Mouse (Mus musculus): ENCODE results near the gene Afdn.
A peak's percentile ranks its signal among the peaks of the same experiment; 100 is the strongest.
"Not testable (repeated sequence)": the region's sequence is repeated elsewhere in the genome, so short reads cannot be mapped to it uniquely, and the experiment has no call there.

The Afdn gene

GRCm38 (mm10) chr17:13889818-13890434 is 129.6 kb downstream of the Afdn start:
- no peak for DNase-seq

GRCm38 (mm10) chr17:13890932-13891331 is 130.6 kb downstream of the Afdn start:
- DNase-seq = no peak

DNA sequence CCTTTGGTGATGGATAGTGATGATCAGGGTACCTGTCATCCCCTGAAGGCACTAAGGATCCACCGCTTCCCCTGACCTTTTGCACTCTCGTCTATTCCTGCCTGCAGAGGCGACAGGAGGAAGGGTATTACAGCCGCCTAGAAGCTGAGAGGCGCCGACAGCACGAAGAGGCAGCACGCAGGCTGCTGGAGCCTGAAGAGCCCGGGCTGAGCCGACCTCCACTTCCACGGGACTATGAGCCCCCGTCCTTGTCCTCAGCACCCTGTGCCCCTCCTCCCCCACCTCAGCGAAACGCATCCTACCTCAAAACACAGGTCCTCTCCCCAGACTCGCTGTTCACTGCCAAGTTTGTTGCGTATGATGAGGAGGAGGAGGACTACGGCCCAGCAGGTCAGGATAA is 138.5 kb downstream of the Afdn start:
- no peak for DNase-seq

DNA sequence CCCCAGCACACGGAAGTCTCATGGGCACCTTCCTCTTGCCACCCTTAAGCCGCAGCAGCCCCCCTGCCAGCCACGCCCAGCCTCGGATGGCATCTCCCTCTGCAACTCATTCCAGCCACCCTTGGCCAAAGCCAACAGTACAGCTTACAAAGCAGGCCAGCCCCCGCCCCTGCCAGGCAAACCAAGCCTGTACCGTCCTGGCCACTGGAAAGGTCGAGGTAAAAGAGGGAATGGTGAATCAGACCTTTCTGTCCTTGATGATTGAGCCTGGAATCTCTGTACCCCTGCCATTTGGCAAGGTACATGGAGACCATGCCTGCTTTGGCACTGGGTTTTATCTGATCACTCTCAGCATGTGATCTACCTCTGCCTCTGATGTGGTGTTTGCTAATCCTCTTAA is 138.9 kb downstream of the Afdn start:
- DNase-seq = no peak

DNA sequence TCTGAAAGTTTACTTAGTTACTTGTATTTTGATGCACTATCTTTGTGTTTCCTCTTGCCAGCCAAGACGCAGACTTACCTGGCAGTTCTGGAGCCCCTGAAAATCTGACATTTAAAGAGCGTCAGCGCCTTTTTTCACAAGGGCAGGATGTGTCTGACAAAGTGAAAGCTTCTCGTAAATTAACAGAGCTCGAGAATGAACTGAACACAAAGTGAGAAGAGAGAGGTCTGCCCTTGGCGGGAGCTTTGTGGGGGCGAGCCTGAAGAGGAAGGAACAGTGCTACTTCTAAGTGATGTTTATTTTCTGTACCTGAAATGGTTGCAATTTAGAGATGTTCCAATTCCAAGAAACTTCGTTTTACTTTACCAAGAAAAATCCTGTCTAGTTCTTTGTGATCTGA is 143.5 kb downstream of the Afdn start:
- no peak for DNase-seq

DNA sequence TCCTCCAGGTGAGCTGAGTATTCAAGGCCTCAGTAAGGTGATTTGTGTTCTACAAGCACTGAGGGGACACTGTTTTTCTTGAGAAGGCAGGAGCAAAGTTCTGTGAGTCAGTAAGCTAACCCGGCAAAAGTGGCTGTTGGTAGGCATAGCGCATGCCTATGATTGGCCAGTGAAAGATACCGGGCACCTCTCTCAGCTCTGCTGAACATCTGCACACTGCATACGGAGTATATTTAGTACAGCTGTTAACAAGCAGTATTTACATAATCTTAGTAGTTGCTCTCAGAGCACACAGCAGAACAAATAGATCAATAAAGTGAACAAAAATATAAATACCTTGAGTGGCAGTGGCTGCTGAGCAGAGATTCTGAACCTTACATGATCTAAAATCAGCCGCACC is 146.7 kb downstream of the Afdn start:
- no peak for DNase-seq

DNA sequence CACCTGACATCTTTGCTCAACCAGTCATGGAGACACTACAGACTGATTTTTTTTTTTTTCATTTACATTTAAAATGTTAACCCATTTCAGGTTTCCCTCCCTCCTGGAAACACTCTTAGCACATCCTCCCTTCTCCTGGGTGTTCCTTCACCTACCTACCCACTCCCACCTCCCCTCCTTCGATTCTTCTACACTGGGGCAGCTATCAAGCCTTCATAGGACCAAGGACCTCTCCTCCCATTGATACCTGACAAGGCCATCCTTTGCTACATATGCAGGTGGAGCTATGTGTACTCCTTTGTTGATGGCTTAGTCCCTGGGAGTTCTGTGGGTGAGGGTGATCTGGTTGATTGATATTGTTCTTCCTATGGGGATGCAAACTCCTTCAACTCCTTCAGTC is 147.3 kb downstream of the Afdn start:
- no peak for DNase-seq

- no peak for DNase-seq
These were observed 153.6 kb downstream of the Afdn start for GRCm38 (mm10) chr17:13913951-13914350.

- peak; percentile 79 for DNase-seq
These were observed 154.2 kb downstream of the Afdn start for GRCm38 (mm10) chr17:13914531-13914930.

- DNase-seq = no peak
These were observed 160.4 kb downstream of the Afdn start for GRCm38 (mm10) chr17:13920771-13921170.

DNA sequence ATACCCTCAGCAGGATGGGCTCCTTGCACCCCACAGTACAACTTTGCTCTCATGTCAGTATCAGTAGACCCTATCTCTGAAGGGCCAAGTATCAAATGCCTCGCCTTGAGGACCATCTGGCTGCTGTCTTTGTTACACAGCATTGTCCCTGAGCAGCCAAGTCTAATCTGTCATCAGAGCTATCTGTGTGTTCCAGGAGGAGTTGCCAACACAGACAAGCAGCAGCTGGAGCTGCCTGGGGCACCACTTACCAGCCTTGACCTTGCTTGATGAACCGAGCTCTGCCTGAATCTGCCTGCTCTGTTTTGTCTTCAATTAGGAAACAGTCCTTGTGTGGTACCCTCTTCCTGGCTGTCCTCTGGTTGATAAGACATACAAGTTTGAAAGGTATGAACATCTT is 163.1 kb downstream of the Afdn start:
- DNase-seq = peak; percentile 37

GRCm38 (mm10) chr17:13924588-13924987 is 164.2 kb downstream of the Afdn start:
- no peak for DNase-seq

- no peak for DNase-seq
These were observed 165.6 kb downstream of the Afdn start for GRCm38 (mm10) chr17:13925931-13926330.

- no peak for DNase-seq
These were observed 170.1 kb downstream of the Afdn start for GRCm38 (mm10) chr17:13930421-13930820.

DNA sequence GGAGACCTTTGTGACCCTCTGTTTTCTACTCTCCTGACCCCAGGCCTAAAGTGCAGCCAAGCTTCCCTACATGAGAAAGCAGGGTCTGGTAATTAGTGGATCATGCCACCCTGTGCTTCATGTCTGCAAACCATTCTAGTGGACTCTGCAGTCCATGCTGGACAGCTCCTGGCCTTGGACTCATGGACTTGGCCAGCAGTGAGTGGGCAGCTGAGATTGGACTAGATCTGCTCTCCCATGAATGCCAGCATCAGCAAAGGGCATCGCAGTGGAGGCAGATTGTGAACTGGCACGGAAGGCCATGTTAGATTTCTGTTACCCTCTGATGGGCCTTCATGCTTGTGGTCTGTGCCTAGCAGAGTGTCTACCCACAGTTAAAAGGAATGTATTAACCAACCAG is 175.0 kb downstream of the Afdn start:
- not testable (repeated sequence) for DNase-seq

DNA sequence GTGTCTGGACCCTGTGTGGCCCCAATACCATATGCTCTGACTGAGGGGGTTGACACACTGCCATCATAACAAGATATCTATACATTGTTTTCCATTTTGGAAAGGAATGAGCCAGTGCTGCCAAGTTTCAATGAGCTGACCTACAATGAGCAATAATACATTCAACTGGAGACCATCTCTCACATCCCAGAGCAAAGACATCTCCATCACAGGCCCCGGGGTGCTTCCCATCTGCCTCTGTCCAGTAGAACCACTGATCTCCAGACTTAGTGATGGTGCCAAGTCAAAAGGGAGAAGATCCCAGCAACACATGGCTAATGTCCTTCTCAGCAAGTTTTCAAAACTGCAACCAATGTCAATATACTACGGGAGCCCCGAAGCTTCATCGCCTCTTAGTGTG is 177.4 kb downstream of the Afdn start:
- no peak for DNase-seq

- peak; percentile 47 for DNase-seq
These were observed 178.3 kb downstream of the Afdn start for GRCm38 (mm10) chr17:13938652-13939051.

- not testable (repeated sequence) for DNase-seq
These were observed 178.9 kb downstream of the Afdn start for GRCm38 (mm10) chr17:13939231-13939630.

- peak; percentile 39 for DNase-seq
These were observed 180.1 kb downstream of the Afdn start for GRCm38 (mm10) chr17:13940487-13940886.

GRCm38 (mm10) chr17:13948073-13948472 is 187.7 kb downstream of the Afdn start, which contains the start of gene Gm7168:
TSS of gene Gm7168 (plus strand) at chr17:13948373.
- not testable (repeated sequence) for DNase-seq

DNA sequence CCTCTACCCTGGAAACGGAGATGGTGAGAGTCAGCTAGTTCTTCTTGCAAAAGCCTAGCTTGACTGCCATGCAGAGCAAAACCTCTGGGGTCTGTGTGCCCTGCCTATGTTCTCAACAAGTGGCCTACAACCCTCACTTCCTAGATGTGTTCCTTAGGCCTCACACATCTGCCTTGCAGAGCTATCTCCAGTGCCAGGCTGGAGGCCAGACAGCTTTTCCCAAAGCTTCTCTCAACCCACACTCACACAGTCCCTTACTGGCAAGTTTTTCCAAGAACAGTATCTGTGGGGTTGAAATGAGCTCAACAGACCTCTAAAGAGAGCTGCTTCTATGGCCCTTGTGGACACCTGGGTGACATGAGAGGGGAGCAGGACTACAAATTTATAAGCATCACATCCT is 191.2 kb downstream of the Afdn start:
- DNase-seq = not testable (repeated sequence)
